17 mouse cellular contexts compared by ENCODE assay signal in the genomic region with DNA sequence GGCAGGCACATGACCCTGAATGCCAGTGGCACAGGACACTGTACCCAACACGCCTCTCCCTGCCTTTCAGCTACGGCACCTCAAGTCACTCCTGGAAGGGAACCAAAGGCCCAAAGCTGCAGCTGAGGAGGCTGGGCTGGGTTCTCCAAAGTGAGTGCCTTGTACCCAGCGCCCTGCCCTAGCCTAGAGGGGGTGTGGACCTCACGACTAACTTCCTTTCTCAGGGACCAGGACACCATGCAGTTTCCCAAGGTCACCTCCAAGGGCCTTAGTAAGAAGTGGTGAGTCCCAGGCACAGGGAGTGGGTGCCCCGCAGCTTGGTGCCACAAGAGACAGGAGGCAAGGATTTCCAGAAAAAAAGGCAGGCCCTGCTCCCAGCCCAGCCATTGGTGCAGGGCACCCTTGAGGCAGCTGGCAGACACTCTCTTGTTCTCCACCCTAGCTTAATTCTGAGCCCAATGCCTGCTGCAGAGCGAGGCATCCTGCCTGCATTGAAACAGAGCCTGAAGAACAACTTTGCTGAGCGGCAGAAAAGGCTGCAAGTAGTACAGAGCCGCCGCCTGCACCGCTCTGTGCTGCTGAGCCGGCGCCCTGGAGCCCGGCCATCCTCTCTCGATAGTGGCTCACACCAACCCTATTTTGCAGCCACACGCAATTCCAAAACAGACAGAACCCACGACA. TPM values are rescaled to one million over a fixed set of nuclear protein-coding genes. Genes with fewer than 3 reads are reported as not detected.
A peak's percentile ranks its signal among the peaks of the same experiment; 100 is the strongest.
DNase-seq lines count a peak whose midpoint lies in the region; TF ChIP-seq lines count a peak whose summit lies in the region.
"Had no signal": no experiment of that assay in that cellular context is flagged by ENCODE, and none has a peak within 500 bp of the region (broad histone marks: within the 10 kb centered on the region; RNA-seq: fewer than 3 reads in every experiment).

No protein-coding gene starts in this region.

- peak overlapping the region; percentile 43 for H3K4me3 ChIP-seq in E14TG2a.4 (replicated peaks; ENCODE audit: low read length)
- H3K4me3 ChIP-seq: forebrain, embryonic 12.5 days; hindbrain, embryonic 15.5 days; limb, embryonic 15.5 days had no signal

- TF ChIP-seq CTCF in E14TG2a.4 (conservative IDR thresholded peaks at IDR 0.05; ENCODE audit: low read length): no peak

- H3K27me3 ChIP-seq in E14TG2a.4 (ENCODE audit: insufficient read depth, low read length): peaks cover 10% of the 10 kb centered on the region
- H3K27me3 ChIP-seq: forebrain, embryonic 12.5 days; hindbrain, embryonic 15.5 days; limb, embryonic 15.5 days had no signal

- H3K36me3 ChIP-seq in E14TG2a.4 (ENCODE audit: insufficient read depth, low read length): peaks cover 62% of the 10 kb centered on the region

- no peaks in the 10 kb centered on the region for H3K9me3 ChIP-seq in E14TG2a.4 (ENCODE audit: low read length)
- H3K9me3 ChIP-seq: forebrain, embryonic 12.5 days; hindbrain, embryonic 15.5 days; limb, embryonic 15.5 days had no signal

- DNase-seq in adrenal gland, adult (ENCODE audit: inconsistent age in 2 of 2, low spot score in 1 of 2): peak; percentile 43 to 52
- no peak for DNase-seq in adrenal gland, postnatal 10 days
- DNase-seq in layer of hippocampus, adult 18-20 months (ENCODE audit: low spot score in 2 of 2): peak; percentile 32 to 70
- DNase-seq in layer of hippocampus, adult 9-10 months (ENCODE audit: low spot score): no peak
- peak; percentile 54 to 66 for DNase-seq in cerebellum, postnatal 25 days
- DNase-seq in spleen, adult 18-20 months: no peak
- DNase-seq in Muller cell, postnatal 12 days (ENCODE audit: inconsistent ontology term): no peak
- DNase-seq: heart, postnatal 14 days; kidney, adult 18-20 months; kidney, postnatal 25 days; lung, postnatal 10 days; thymus, postnatal 25 days had no signal

- peaks cover 44% of the 10 kb centered on the region for H3K4me1 ChIP-seq in E14TG2a.4 (replicated peaks; ENCODE audit: low read depth, low read length)

RNA-seq across cellular contexts. Expression of gene Ccdc74a, which starts 3.8 kb away (rescaled TPM):
- total RNA-seq in adrenal gland, postnatal 10 days (2021): 1 to 10 TPM; 2.5 to 3.2 TPM
- 10 to 100 TPM; 35.3 to 41.0 TPM for total RNA-seq in layer of hippocampus, adult 18-20 months (2021)
- total RNA-seq: megakaryocyte, adult 5-6 weeks had no signal

RNA-seq across cellular contexts. Expression of gene Smpd4, which starts 30.9 kb away (rescaled TPM):
- total RNA-seq in adrenal gland, postnatal 10 days (2021): 10 to 100 TPM; 24.4 to 28.0 TPM
- total RNA-seq in layer of hippocampus, adult 18-20 months (2021): 10 to 100 TPM; 46.4 to 49.9 TPM

Comparison
In these comparisons a context has a peak if more than half of its experiments do, and no peak if none do; other contexts are left out.
1. DNase-seq: peak in adrenal gland, adult (2 of 2), layer of hippocampus, adult 18-20 months (2 of 2) and cerebellum, postnatal 25 days (2 of 2); none in adrenal gland, postnatal 10 days (single experiment), layer of hippocampus, adult 9-10 months (single experiment), spleen, adult 18-20 months (0 of 2) and Muller cell, postnatal 12 days (single experiment).
2. RNA of gene Ccdc74a, which starts 3.8 kb away (total RNA-seq): 35.3 to 41.0 TPM in layer of hippocampus, adult 18-20 months; 2.5 to 3.2 TPM in adrenal gland, postnatal 10 days; every median in the first group is over 4 times any median in the second.